8 mouse cellular contexts compared by ENCODE assay signal in the genomic region with DNA sequence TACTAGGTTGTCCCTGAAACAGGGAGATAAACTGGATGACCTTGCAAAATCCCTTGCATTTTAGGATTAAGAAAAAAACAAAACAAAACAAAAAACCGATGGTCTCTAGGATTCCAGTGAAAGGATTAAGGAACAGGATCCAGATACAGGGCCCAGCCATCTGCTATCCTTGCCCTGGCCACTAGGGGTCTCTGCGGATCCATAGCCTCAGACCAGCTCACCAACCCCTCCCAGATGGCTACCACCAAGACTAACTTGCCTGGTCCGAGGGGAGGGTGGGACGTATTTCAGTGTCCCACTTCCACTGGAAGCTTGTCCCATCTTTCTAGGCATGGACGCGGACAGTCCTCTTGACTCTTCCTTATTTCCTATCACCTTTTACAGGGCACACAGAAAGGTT.
A peak's percentile ranks its signal among the peaks of the same experiment; 100 is the strongest.
DNase-seq lines count a peak whose midpoint lies in the region; ATAC-seq and TF ChIP-seq lines count a peak whose summit lies in the region.

No protein-coding gene starts in this region.

- H3K4me1 ChIP-seq in cortical plate, adult 2 months (ENCODE audit: control insufficient read depth, insufficient read depth, low read length) = peaks cover 2% of the 10 kb centered on the region; the same call in 1 of the 2 replicates
- H3K4me1 ChIP-seq in midbrain, embryonic 10.5 days = peaks cover 37% of the 10 kb centered on the region

- peak; percentile 56 to 87 for DNase-seq in adrenal gland, adult (ENCODE audit: inconsistent age in 2 of 2, low spot score in 1 of 2)
- peak; percentile 80 for DNase-seq in gastrocnemius, postnatal 14 days
- DNase-seq in induced T-regulatory cell, adult 2 months (ENCODE audit: low read depth) = peak; percentile 49
- peak; percentile 82 to 89 for DNase-seq in left cerebral cortex, adult 2 months (ENCODE audit: extremely low spot score in 1 of 2, low spot score in 2 of 2)
- peak; percentile 81 for DNase-seq in midbrain, embryonic 10.5 days (ENCODE audit: low spot score)
- peak; percentile 76 to 83 for DNase-seq in right cerebral cortex, postnatal 36 days (ENCODE audit: low spot score in 2 of 2)

- H3K9me3 ChIP-seq in midbrain, embryonic 10.5 days (replicated peaks) = no peaks in the 10 kb centered on the region

- no peaks in the 10 kb centered on the region for H3K27me3 ChIP-seq in midbrain, embryonic 10.5 days (ENCODE audit: low read depth, poor library complexity, severe bottlenecking)

- H3K27ac ChIP-seq in cortical plate, adult 2 months (ENCODE audit: insufficient read depth, low read length) = no peak overlapping the region
- H3K27ac ChIP-seq in left cerebral cortex, adult 2 months = peak overlapping the region; percentile 83
- peak overlapping the region; percentile 73 for H3K27ac ChIP-seq in midbrain, embryonic 10.5 days (replicated peaks)

- peaks cover 29% of the 10 kb centered on the region for H3K36me3 ChIP-seq in midbrain, embryonic 10.5 days

- intact Hi-C loops in gastrocnemius, postnatal 14 days (cut with DNase I; ENCODE audit: low total_unique reads) = loop anchor here (5.0 to 10.0 kb wide), 2 partner anchors 48 to 311 kb away; no protein-coding TSS in a partner anchor
- intact Hi-C loops in left cerebral cortex, adult 2 months (cut with DNase I) = loop anchor here (2.0 kb wide), 2 partner anchors 230 to 312 kb away; a partner anchor contains a TSS

- no peak overlapping the region for H3K4me3 ChIP-seq in cortical plate, adult 2 months (ENCODE audit: insufficient read depth, low read length)
- no peak overlapping the region for H3K4me3 ChIP-seq in left cerebral cortex, adult 2 months
- H3K4me3 ChIP-seq in midbrain, embryonic 10.5 days = no peak overlapping the region

- no peak; the same call in 1 of the 2 replicates for ATAC-seq in erythroblast, adult 5-6 weeks (replicated peaks; ENCODE audit: low FRiP score, poor library complexity, severe bottlenecking)

- TF ChIP-seq POLR2A in cortical plate, adult 2 months (IDR thresholded peaks at IDR 0.05; ENCODE audit: extremely low read depth, insufficient read depth, low read length) = no peak

- WGBS in midbrain, embryonic 10.5 days = 3% methylated on average over 6 of the region's 6 CpGs

- peak; percentile 90 for TF ChIP-seq CTCF in cortical plate, adult 2 months (IDR thresholded peaks at IDR 0.05; ENCODE audit: extremely low read depth, insufficient read depth, low read length)
- peak; percentile 97 for TF ChIP-seq CTCF in left cerebral cortex, adult 2 months (IDR thresholded peaks at IDR 0.05)
